Mouse (Mus musculus): ENCODE measurements around the gene Mrpl27.
"Not testable (repeated sequence)": the region's sequence is repeated elsewhere in the genome, so short reads cannot be mapped to it uniquely, and the experiment has no call there.

Mrpl27 gene

GRCm38 (mm10) chr11:94674984-94675383 lies 21.4 kb downstream of the Mrpl27 start:
- no peak for DNase-seq (ENCODE audit: low read depth)

GRCm38 (mm10) chr11:94675446-94675845 lies 21.9 kb downstream of the Mrpl27 start:
- DNase-seq (ENCODE audit: low read depth) = no peak

GRCm38 (mm10) chr11:94676308-94676707 lies 22.7 kb downstream of the Mrpl27 start:
- no peak for DNase-seq (ENCODE audit: low read depth)

GRCm38 (mm10) chr11:94676754-94677606 lies 23.4 kb downstream of the Mrpl27 start, which contains the start of gene Xylt2:
TSS of gene Xylt2 (minus strand) at chr11:94677515.
- peak; percentile 82 for DNase-seq (ENCODE audit: low read depth)

- DNase-seq (ENCODE audit: low read depth) = no peak
These were observed 24.1 kb downstream of the Mrpl27 start for GRCm38 (mm10) chr11:94677607-94678145.

GRCm38 (mm10) chr11:94680639-94681038 lies 27.1 kb downstream of the Mrpl27 start:
- DNase-seq (ENCODE audit: low read depth) = no peak

GRCm38 (mm10) chr11:94681640-94682039 lies 28.1 kb downstream of the Mrpl27 start:
- no peak for DNase-seq (ENCODE audit: low read depth)

GRCm38 (mm10) chr11:94682427-94682826 lies 28.9 kb downstream of the Mrpl27 start:
- no peak for DNase-seq (ENCODE audit: low read depth)

- no peak for DNase-seq (ENCODE audit: low read depth)
These were observed 33.6 kb downstream of the Mrpl27 start for GRCm38 (mm10) chr11:94687178-94687577.

GRCm38 (mm10) chr11:94692502-94692901 lies 38.9 kb downstream of the Mrpl27 start:
- not testable (repeated sequence) for DNase-seq (ENCODE audit: low read depth)

GRCm38 (mm10) chr11:94695508-94695907 lies 41.9 kb downstream of the Mrpl27 start:
- DNase-seq (ENCODE audit: low read depth) = no peak

GRCm38 (mm10) chr11:94697140-94697539 lies 43.6 kb downstream of the Mrpl27 start:
- no peak for DNase-seq (ENCODE audit: low read depth)

- DNase-seq (ENCODE audit: low read depth) = no peak
These were observed 44.3 kb downstream of the Mrpl27 start for GRCm38 (mm10) chr11:94697703-94698464.

GRCm38 (mm10) chr11:94699399-94699798 lies 45.8 kb downstream of the Mrpl27 start:
- DNase-seq (ENCODE audit: low read depth) = no peak

GRCm38 (mm10) chr11:94701401-94702215 lies 48.0 kb downstream of the Mrpl27 start:
- DNase-seq (ENCODE audit: low read depth) = no peak

- DNase-seq (ENCODE audit: low read depth) = no peak
These were observed 48.6 kb downstream of the Mrpl27 start for GRCm38 (mm10) chr11:94702216-94702610.

- DNase-seq (ENCODE audit: low read depth) = no peak
These were observed 50.5 kb downstream of the Mrpl27 start for GRCm38 (mm10) chr11:94704020-94704419.

- no peak for DNase-seq (ENCODE audit: low read depth)
These were observed 50.9 kb downstream of the Mrpl27 start, which contains the start of gene Gm11541 for GRCm38 (mm10) chr11:94704472-94704871. TSS of gene Gm11541 (minus strand) at chr11:94704499.

All from c-Kit-positive CD71-positive TER-119-negative erythroid progenitor cells, embryonic 14.5 days (primary cell).